In the genomic region with DNA sequence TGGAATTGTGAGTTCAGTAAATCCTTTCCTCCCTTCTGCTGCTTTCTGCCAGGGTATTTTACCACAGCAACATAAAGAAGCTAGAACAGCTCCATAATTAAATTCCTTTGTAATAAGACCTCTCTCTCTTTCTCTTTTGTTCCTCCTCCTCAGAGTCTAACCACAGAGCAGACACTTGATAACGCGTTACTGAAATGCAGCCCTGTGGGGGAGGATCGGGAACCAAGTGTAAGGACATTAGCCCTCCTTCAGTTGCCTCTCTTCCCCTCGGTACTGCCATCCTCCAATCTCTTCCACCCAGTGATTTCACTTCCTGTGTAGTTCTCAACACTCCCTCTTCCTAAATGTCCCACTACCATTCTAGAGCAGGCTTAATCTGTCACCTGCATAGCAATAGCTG, we compare ENCODE assay signal across 28 mouse cellular contexts. TPM values are rescaled to one million over a fixed set of nuclear protein-coding genes. Genes with fewer than 3 reads are reported as not detected.
DNase-seq lines count a peak whose midpoint lies in the region; ATAC-seq lines count a peak whose summit lies in the region.
"Had no signal": no experiment of that assay in that cellular context is flagged by ENCODE, and none has a peak within 500 bp of the region (broad histone marks: within the 10 kb centered on the region; RNA-seq: fewer than 3 reads in every experiment).

No protein-coding gene starts in this region.

- H3K9me3 ChIP-seq in heart, embryonic 14.5 days (ENCODE audit: control insufficient read depth, low read length) = no peaks in the 10 kb centered on the region
- peaks cover 7% of the 10 kb centered on the region for H3K9me3 ChIP-seq in megakaryocyte, embryonic 14.5 days
- H3K9me3 ChIP-seq in forebrain, embryonic 12.5 days = no peaks in the 10 kb centered on the region
- H3K9me3 ChIP-seq: embryonic facial prominence, embryonic 12.5 days; forebrain, embryonic 10.5 days; hindbrain, embryonic 10.5 days; hindbrain, embryonic 15.5 days; liver, embryonic 12.5 days; midbrain, embryonic 10.5 days; midbrain, embryonic 15.5 days; neural tube, embryonic 13.5 days had no signal

- H3K27ac ChIP-seq in heart, embryonic 14.5 days (replicated peaks in 1 of 2; ENCODE audit: control insufficient read depth in 1 of 2, insufficient read depth in 1 of 2, low read depth in 2 of 2, low read length in 2 of 2) = no peak overlapping the region
- H3K27ac ChIP-seq in forebrain, embryonic 12.5 days = no peak overlapping the region
- H3K27ac ChIP-seq: embryonic facial prominence, embryonic 12.5 days; forebrain, embryonic 10.5 days; hindbrain, embryonic 10.5 days; hindbrain, embryonic 15.5 days; liver, embryonic 12.5 days; midbrain, embryonic 10.5 days; midbrain, embryonic 15.5 days; neural tube, embryonic 13.5 days had no signal

- DNase-seq in heart, postnatal 14 days = no peak
- no peak for DNase-seq in layer of hippocampus, postnatal 36 days
- DNase-seq: adrenal gland, adult 2 months; adrenal gland, postnatal 36 days; cerebellum, adult 2 months; cerebellum, postnatal 14 days; forebrain, postnatal 0 days; kidney, adult 11 months; kidney, postnatal 4 days; left cerebral cortex, postnatal 4 days; liver, postnatal 0 days; lung, postnatal 36 days had no signal

- no peak for ATAC-seq in heart, embryonic 14.5 days (ENCODE audit: insufficient number of reproducible peaks, insufficient read depth, low FRiP score, low read depth)
- ATAC-seq in megakaryocyte, adult 5-6 weeks (ENCODE audit: poor library complexity, severe bottlenecking) = no peak
- peak; percentile 58 for ATAC-seq in megakaryocyte progenitor cell, adult 5-6 weeks (replicated peaks; ENCODE audit: poor library complexity)
- no peak for ATAC-seq in forebrain, embryonic 12.5 days (ENCODE audit: low FRiP score)
- ATAC-seq: activated CD4-positive, CD25-positive, alpha-beta regulatory T cell, adult 4 months; CD4-positive, CD25-positive, alpha-beta regulatory T cell, adult 4 months; forebrain, postnatal 0 days; inflammation-experienced regulatory T-cells, adult 6 months; liver, embryonic 12.5 days; liver, postnatal 0 days; midbrain, embryonic 15.5 days had no signal

- no peak overlapping the region for H3K4me3 ChIP-seq in heart, embryonic 14.5 days (ENCODE audit: control insufficient read depth in 1 of 2, insufficient read depth in 1 of 2, low read depth in 1 of 2, low read length in 2 of 2)
- peak overlapping the region; percentile 42 for H3K4me3 ChIP-seq in megakaryocyte, embryonic 14.5 days (replicated peaks)
- H3K4me3 ChIP-seq in forebrain, embryonic 12.5 days (replicated peaks) = no peak overlapping the region
- H3K4me3 ChIP-seq: embryonic facial prominence, embryonic 12.5 days; forebrain, embryonic 10.5 days; hindbrain, embryonic 10.5 days; hindbrain, embryonic 15.5 days; liver, embryonic 12.5 days; midbrain, embryonic 10.5 days; midbrain, embryonic 15.5 days; neural tube, embryonic 13.5 days had no signal

- H3K36me3 ChIP-seq in heart, embryonic 14.5 days (ENCODE audit: control insufficient read depth, insufficient read depth, low read length) = no peaks in the 10 kb centered on the region
- H3K36me3 ChIP-seq in megakaryocyte, embryonic 14.5 days (replicated peaks; ENCODE audit: low read length) = peaks cover 3% of the 10 kb centered on the region
- H3K36me3 ChIP-seq in forebrain, embryonic 12.5 days (replicated peaks) = no peaks in the 10 kb centered on the region
- H3K36me3 ChIP-seq: embryonic facial prominence, embryonic 12.5 days; forebrain, embryonic 10.5 days; hindbrain, embryonic 10.5 days; hindbrain, embryonic 15.5 days; liver, embryonic 12.5 days; midbrain, embryonic 10.5 days; midbrain, embryonic 15.5 days; neural tube, embryonic 13.5 days had no signal

- peak overlapping the region; percentile 16; the same call in 1 of the 2 replicates for H3K4me2 ChIP-seq in heart, embryonic 14.5 days (ENCODE audit: low read length)
- H3K4me2 ChIP-seq in forebrain, embryonic 12.5 days = no peak overlapping the region
- H3K4me2 ChIP-seq: embryonic facial prominence, embryonic 12.5 days; hindbrain, embryonic 15.5 days; liver, embryonic 12.5 days; midbrain, embryonic 15.5 days; neural tube, embryonic 13.5 days had no signal

- WGBS in heart, embryonic 14.5 days = 11% methylated on average over 4 of the region's 4 CpGs
- 22% methylated on average over 4 of the region's 4 CpGs for WGBS in forebrain, embryonic 12.5 days

- no peak overlapping the region for H3K9ac ChIP-seq in heart, embryonic 14.5 days (ENCODE audit: low read length)
- H3K9ac ChIP-seq in forebrain, embryonic 12.5 days = no peak overlapping the region
- H3K9ac ChIP-seq: embryonic facial prominence, embryonic 12.5 days; forebrain, postnatal 0 days; hindbrain, embryonic 15.5 days; liver, embryonic 12.5 days; liver, postnatal 0 days; midbrain, embryonic 15.5 days; neural tube, embryonic 13.5 days had no signal

- H3K4me1 ChIP-seq in heart, embryonic 14.5 days (ENCODE audit: control insufficient read depth in 2 of 2, insufficient read depth in 2 of 2, low read length in 2 of 2) = peaks cover 3 to 4% of the 10 kb centered on the region in 2 experiments; a peak in 2 of 4 replicates
- peaks cover 62% of the 10 kb centered on the region for H3K4me1 ChIP-seq in megakaryocyte, embryonic 14.5 days
- peaks cover 6% of the 10 kb centered on the region; the same call in 1 of the 2 replicates for H3K4me1 ChIP-seq in forebrain, embryonic 12.5 days
- H3K4me1 ChIP-seq: embryonic facial prominence, embryonic 12.5 days; hindbrain, embryonic 15.5 days; midbrain, embryonic 15.5 days; neural tube, embryonic 13.5 days had no signal

- intact Hi-C loops in heart, postnatal 14 days (cut with DNase I) = no loop called here

- H3K27me3 ChIP-seq in heart, embryonic 14.5 days (ENCODE audit: control insufficient read depth, insufficient read depth, low read length) = no peaks in the 10 kb centered on the region
- peaks cover 8% of the 10 kb centered on the region for H3K27me3 ChIP-seq in megakaryocyte, embryonic 14.5 days (replicated peaks)
- 0 out of 2 replicates have a peak, but pooled peaks cover 3% of the 10 kb centered on the region for H3K27me3 ChIP-seq in forebrain, embryonic 12.5 days
- H3K27me3 ChIP-seq: embryonic facial prominence, embryonic 12.5 days; hindbrain, embryonic 15.5 days; midbrain, embryonic 15.5 days had no signal

RNA-seq across cellular contexts. Expression of a gene that starts 4.4 kb away (rescaled TPM):
- polyA plus RNA-seq in heart, embryonic 14.5 days (2014; fragmentation: Nextera tagmentation; extraction: Ambion mirVana) = 0.28 and 0.32 TPM in 2 replicates
- total RNA-seq in heart, postnatal 14 days (2021) = under 1 TPM in 1 of 2 experiments, not detected in 1; 0.14 TPM
- polyA plus RNA-seq in megakaryocyte, embryonic 14.5 days (2012; ENCODE audit: insufficient read depth, low replicate concordance) = not detected in 2 replicates
- not detected in 2 replicates for total RNA-seq in megakaryocyte, adult 5-6 weeks (2015)
- 0.04 TPM in 2 replicates for total RNA-seq in megakaryocyte, adult 5-6 weeks (2017)
- total RNA-seq in megakaryocyte progenitor cell, adult 5-6 weeks (2015) = not detected in 2 replicates
- 0.12 and 0.17 TPM in 2 replicates for total RNA-seq in megakaryocyte progenitor cell, adult 5-6 weeks (2017)
- under 1 TPM; 0.20 to 0.25 TPM for total RNA-seq in layer of hippocampus, postnatal 36 days (2021)
- polyA plus RNA-seq in forebrain, embryonic 12.5 days (2016; fragmentation: Nextera tagmentation; extraction: Ambion mirVana) = 0.22 and 0.23 TPM in 2 replicates
- total RNA-seq: forebrain, postnatal 0 days; left cerebral cortex, postnatal 4 days had no signal
- polyA plus RNA-seq: adrenal gland, adult 2 months had no signal

RNA-seq across cellular contexts. Expression of a gene that starts 12.9 kb away (rescaled TPM):
- polyA plus RNA-seq in heart, embryonic 14.5 days (2014; fragmentation: Nextera tagmentation; extraction: Ambion mirVana) = 54.2 and 58.4 TPM in 2 replicates
- total RNA-seq in heart, postnatal 14 days (2021) = 10 to 100 TPM; 86.2 to 92.8 TPM
- 22.7 and 24.1 TPM in 2 replicates for polyA plus RNA-seq in megakaryocyte, embryonic 14.5 days (2012; ENCODE audit: insufficient read depth, low replicate concordance)
- total RNA-seq in megakaryocyte, adult 5-6 weeks (2015) = 7.3 and 8.2 TPM in 2 replicates
- total RNA-seq in megakaryocyte, adult 5-6 weeks (2017) = 8.5 and 14.4 TPM in 2 replicates
- total RNA-seq in megakaryocyte progenitor cell, adult 5-6 weeks (2015) = 13.0 and 15.4 TPM in 2 replicates
- 18.2 and 25.7 TPM in 2 replicates for total RNA-seq in megakaryocyte progenitor cell, adult 5-6 weeks (2017)
- 10 to 100 TPM; 72.4 to 80.2 TPM for total RNA-seq in layer of hippocampus, postnatal 36 days (2021)
- 29.4 and 31.6 TPM in 2 replicates for polyA plus RNA-seq in forebrain, embryonic 12.5 days (2016; fragmentation: Nextera tagmentation; extraction: Ambion mirVana)

RNA-seq across cellular contexts. Expression of a gene that starts 13.3 kb away (rescaled TPM):
- 58.8 TPM in 2 replicates for polyA plus RNA-seq in heart, embryonic 14.5 days (2014; fragmentation: Nextera tagmentation; extraction: Ambion mirVana)
- 100 to 1,000 TPM; 180 to 188 TPM for total RNA-seq in heart, postnatal 14 days (2021)
- 28.3 and 28.5 TPM in 2 replicates for polyA plus RNA-seq in megakaryocyte, embryonic 14.5 days (2012; ENCODE audit: insufficient read depth, low replicate concordance)
- total RNA-seq in megakaryocyte, adult 5-6 weeks (2015) = 1.2 and 1.4 TPM in 2 replicates
- 0.44 and 0.73 TPM in 2 replicates for total RNA-seq in megakaryocyte, adult 5-6 weeks (2017)
- 12.8 and 14.4 TPM in 2 replicates for total RNA-seq in megakaryocyte progenitor cell, adult 5-6 weeks (2015)
- total RNA-seq in megakaryocyte progenitor cell, adult 5-6 weeks (2017) = 7.1 and 8.5 TPM in 2 replicates
- 10 to 100 TPM; 39.4 to 42.3 TPM for total RNA-seq in layer of hippocampus, postnatal 36 days (2021)
- polyA plus RNA-seq in forebrain, embryonic 12.5 days (2016; fragmentation: Nextera tagmentation; extraction: Ambion mirVana) = 6.7 and 7.0 TPM in 2 replicates
- polyA plus RNA-seq: activated CD4-positive, CD25-positive, alpha-beta regulatory T cell, adult 4 months; CD4-positive, CD25-positive, alpha-beta regulatory T cell, adult 4 months; inflammation-experienced regulatory T-cells, adult 6 months had no signal

RNA-seq across cellular contexts. Expression of a gene that starts 15.4 kb away (rescaled TPM):
- polyA plus RNA-seq in heart, embryonic 14.5 days (2014; fragmentation: Nextera tagmentation; extraction: Ambion mirVana) = 5.3 TPM in 2 replicates
- total RNA-seq in heart, postnatal 14 days (2021) = 1 to 10 TPM; 1.6 to 4.0 TPM
- polyA plus RNA-seq in megakaryocyte, embryonic 14.5 days (2012; ENCODE audit: insufficient read depth, low replicate concordance) = not detected in 2 replicates
- total RNA-seq in megakaryocyte, adult 5-6 weeks (2015) = 0.87 TPM in 1 of 2 replicates, not detected in the other
- total RNA-seq in megakaryocyte, adult 5-6 weeks (2017) = not detected in 2 replicates
- 0.94 and 2.3 TPM in 2 replicates for total RNA-seq in megakaryocyte progenitor cell, adult 5-6 weeks (2015)
- not detected in 2 replicates for total RNA-seq in megakaryocyte progenitor cell, adult 5-6 weeks (2017)
- total RNA-seq in layer of hippocampus, postnatal 36 days (2021) = 1 to 10 TPM in 1 of 2 experiments, not detected in 1; 1.2 TPM
- 1.5 and 2.6 TPM in 2 replicates for polyA plus RNA-seq in forebrain, embryonic 12.5 days (2016; fragmentation: Nextera tagmentation; extraction: Ambion mirVana)
- polyA plus RNA-seq: activated CD4-positive, CD25-positive, alpha-beta regulatory T cell, adult 4 months; inflammation-experienced regulatory T-cells, adult 6 months had no signal

RNA-seq across cellular contexts. Expression of a gene that starts 24.8 kb away (rescaled TPM):
- polyA plus RNA-seq in heart, embryonic 14.5 days (2014; fragmentation: Nextera tagmentation; extraction: Ambion mirVana) = 30.1 and 37.7 TPM in 2 replicates
- 10 to 100 TPM; 10.2 to 11.6 TPM for total RNA-seq in heart, postnatal 14 days (2021)
- 12.9 and 57.4 TPM in 2 replicates for polyA plus RNA-seq in megakaryocyte, embryonic 14.5 days (2012; ENCODE audit: insufficient read depth, low replicate concordance)
- 2,036 and 2,044 TPM in 2 replicates for total RNA-seq in megakaryocyte, adult 5-6 weeks (2015)
- 995 and 1,060 TPM in 2 replicates for total RNA-seq in megakaryocyte, adult 5-6 weeks (2017)
- 293 and 379 TPM in 2 replicates for total RNA-seq in megakaryocyte progenitor cell, adult 5-6 weeks (2015)
- 101 and 178 TPM in 2 replicates for total RNA-seq in megakaryocyte progenitor cell, adult 5-6 weeks (2017)
- total RNA-seq in layer of hippocampus, postnatal 36 days (2021) = 10 to 100 TPM; 13.5 to 15.2 TPM
- polyA plus RNA-seq in forebrain, embryonic 12.5 days (2016; fragmentation: Nextera tagmentation; extraction: Ambion mirVana) = 12.6 and 15.3 TPM in 2 replicates

Comparison
In these comparisons a context has a peak if more than half of its experiments do, and no peak if none do; other contexts are left out.
1. RNA of a gene that starts 13.3 kb away (total RNA-seq): 180 to 188 TPM in heart, postnatal 14 days; 39.4 to 42.3 TPM in layer of hippocampus, postnatal 36 days, 7.1 to 14.4 TPM in megakaryocyte progenitor cell, adult 5-6 weeks and 0.44 to 1.4 TPM in megakaryocyte, adult 5-6 weeks; every median in the first group is over 4 times any median in the second.